Mouse (Mus musculus): ENCODE data around the gene Mtrf1. TPM values are rescaled to one million over a fixed set of nuclear protein-coding genes. Genes with fewer than 3 reads are reported as not detected.

The Mtrf1 gene
- total RNA-seq (2023): 1.9 TPM

DNA sequence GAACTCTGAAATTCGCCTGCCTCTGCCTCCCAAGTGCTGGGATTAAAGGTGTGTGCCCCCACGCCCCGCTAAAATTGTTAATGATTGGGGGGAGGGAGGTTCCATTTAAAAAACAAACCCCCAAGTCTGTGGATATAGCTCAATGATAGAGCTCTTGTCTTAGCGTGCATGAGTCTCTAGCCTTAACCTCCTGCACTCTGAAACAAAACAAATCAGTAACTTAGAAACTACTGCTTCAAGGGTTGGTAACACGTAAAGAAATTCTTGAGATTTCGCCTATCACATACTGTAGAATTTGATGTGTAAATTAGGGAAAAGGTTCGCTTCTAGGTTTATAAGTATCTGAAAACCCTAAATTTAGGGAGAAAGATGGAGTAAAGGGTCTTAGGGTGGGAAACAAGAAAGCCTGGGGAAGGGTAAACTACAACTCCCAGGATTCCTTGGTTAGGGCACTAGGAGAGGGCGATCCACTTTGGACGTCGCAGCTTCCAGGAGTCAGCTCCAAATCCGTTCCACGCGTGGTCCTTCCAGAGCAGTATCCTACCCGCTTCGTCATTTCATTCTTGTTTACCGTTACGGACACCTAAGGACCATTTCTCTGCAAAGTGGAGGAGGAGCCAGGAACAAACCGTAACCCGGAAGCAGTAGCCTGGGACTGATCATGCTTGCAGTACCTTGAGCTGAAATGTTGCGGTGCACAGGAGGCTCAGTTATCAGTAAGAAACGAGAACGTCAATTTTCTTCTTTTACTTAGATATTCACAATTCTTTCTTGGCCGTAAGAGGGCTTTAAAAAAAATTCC lies at the start of gene Mtrf1:
Gene Mtrf1, plus strand, starts transcription at position 452 of the 802 bp plus-strand sequence.

GRCm38 (mm10) chr14:79390265-79390926 lies 7.2 kb upstream of the Mtrf1 start, which contains the start of gene Naa16:
TSS of gene Naa16 (minus strand) at chr14:79390778.

DNA sequence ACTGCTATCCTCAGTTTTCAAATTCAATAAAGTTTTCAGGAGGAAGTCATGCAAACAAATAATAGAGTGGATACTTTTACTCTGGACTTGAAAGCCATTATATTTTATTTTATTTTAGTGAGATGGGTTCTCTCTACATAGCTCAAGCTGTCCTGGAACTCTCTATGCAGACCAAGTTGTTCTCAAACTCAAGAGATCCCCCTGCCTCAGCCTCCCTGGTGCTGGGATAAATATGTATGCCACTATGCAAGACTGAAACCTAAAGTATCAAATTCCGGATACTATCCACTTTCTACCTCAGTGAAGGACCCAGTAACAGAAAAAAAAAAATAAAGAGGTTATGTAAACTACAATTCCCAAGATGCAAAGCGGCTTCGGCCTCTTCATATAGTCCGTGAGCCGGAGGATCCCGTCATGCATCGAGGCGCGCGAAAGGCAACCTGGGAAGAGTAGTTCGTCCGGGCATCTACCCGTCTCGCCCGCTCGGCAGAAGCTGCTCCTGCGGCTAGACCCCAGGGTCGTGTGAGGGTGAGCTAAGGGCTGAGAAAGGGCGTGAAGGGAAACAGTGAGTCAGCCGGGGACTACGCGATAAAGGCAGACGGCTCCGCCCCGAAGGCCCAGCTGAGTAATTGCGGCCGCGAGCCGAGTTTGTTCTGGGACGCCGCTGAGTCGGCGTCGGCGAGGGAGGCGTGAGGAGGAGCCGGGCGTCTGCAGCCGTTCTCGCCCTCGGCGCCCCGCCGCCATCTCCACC lies 28.6 kb downstream of the Mtrf1 start, which contains the start of gene Kbtbd7:
Gene Kbtbd7, plus strand, starts transcription at position 533 of the 751 bp plus-strand sequence.

GRCm38 (mm10) chr14:79451681-79452590 lies 54.4 kb downstream of the Mtrf1 start, which contains the start of gene Kbtbd6:
TSS of gene Kbtbd6 (plus strand) at chr14:79451835.

Other genes starting within 250 kb of the Mtrf1 start
- not detected for gene Zfp957, start 150.4 kb upstream of the Mtrf1 start, total RNA-seq (2023)
- 685 TPM for gene Rgcc, start 96.1 kb upstream of the Mtrf1 start, total RNA-seq (2023)
- 48.6 TPM for gene Naa16, start 7.0 kb upstream of the Mtrf1 start, total RNA-seq (2023)
- gene Kbtbd7, start 28.7 kb downstream of the Mtrf1 start, total RNA-seq (2023): 8.8 TPM
- 0.34 TPM for gene Kbtbd6, start 54.1 kb downstream of the Mtrf1 start, total RNA-seq (2023)
- gene Elf1, start 83.4 kb downstream of the Mtrf1 start, total RNA-seq (2023): 242 TPM
- gene Wbp4, start 83.7 kb downstream of the Mtrf1 start, total RNA-seq (2023): 26.7 TPM
- gene Sugt1, start 189.9 kb downstream of the Mtrf1 start, total RNA-seq (2023): 117 TPM